Mouse (Mus musculus): ENCODE results near the gene Panx2.

DNA sequence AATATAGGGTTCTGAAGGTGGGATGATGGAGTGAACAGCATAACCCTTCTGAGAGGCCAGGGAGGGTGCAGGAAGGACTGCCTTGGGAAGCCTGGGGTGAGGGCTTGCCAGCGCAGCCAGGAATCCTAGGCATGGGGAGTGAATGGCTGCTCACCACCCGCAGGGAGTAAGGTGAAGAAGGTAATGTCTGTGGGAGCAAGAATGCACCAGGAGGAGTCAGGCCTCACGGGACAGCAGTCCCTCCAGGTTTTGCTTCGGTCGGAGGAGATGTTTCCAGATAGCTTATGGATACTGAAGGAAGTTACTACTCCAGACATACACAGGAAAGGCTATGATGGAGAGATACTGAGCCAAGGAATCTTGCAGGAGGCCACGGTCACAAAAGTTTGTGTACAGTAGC lies 798 bp upstream of the Panx2 start:
- no peak for TF ChIP-seq CTCF (IDR thresholded peaks at IDR 0.05; ENCODE audit: extremely low read depth, insufficient read depth, low read length)
- no peak for TF ChIP-seq POLR2A (IDR thresholded peaks at IDR 0.05; ENCODE audit: extremely low read depth, insufficient read depth, low read length)
